Mouse (Mus musculus) olfactory bulb, adult 2 months (tissue): ENCODE data around the gene Cadm1. TPM values are rescaled to one million over a fixed set of nuclear protein-coding genes. Genes with fewer than 3 reads are reported as not detected.

Experiments used
- H3K27ac ChIP-seq: fragments of 200-500 bp; 2 replicates; pipeline ENCODE4 v1.5.1; 2012; ENCODE audit warnings: low read depth, low read length; ENCODE audit not compliant: insufficient read depth
- H3K4me1 ChIP-seq: fragments of 200-500 bp; 2 replicates; pipeline ENCODE4 v1.6.1; 2012; ENCODE audit warnings: low read length; ENCODE audit not compliant: control insufficient read depth, insufficient read depth
- H3K4me3 ChIP-seq: fragments of 200-500 bp; 2 replicates; pipeline ENCODE4 v1.5.1; 2012; ENCODE audit warnings: mild to moderate bottlenecking, low read depth, low read length, moderate library complexity; ENCODE audit not compliant: insufficient read depth
- CTCF ChIP-seq: fragments of 200-500 bp; IDR thresholded peaks from 2 replicates; pipeline ENCODE4 v1.5.1; 2012; ENCODE audit warnings: low read depth, mild to moderate bottlenecking, low read length, moderate library complexity; ENCODE audit not compliant: insufficient read depth
- POLR2A ChIP-seq: fragments of 200-500 bp; IDR thresholded peaks from 2 replicates; pipeline ENCODE4 v1.6.1; 2012; ENCODE audit warnings: mild to moderate bottlenecking, low read depth, low read length, moderate library complexity; ENCODE audit not compliant: insufficient read depth
- WGBS: fragments of 180-500 bp; shearing (Covaris S2); methylation state at CpG from one replicate; pipeline ENCODE4 v1.1.7; 2018; 5-methylcytosine and 5-hydroxymethylcytosine counted together
- polyA plus RNA-seq: library from polyadenylated mRNA; stranded (reverse); fragments of >200 nt; gene quantifications from 2 replicates; pipeline ENCODE4 v1.2.4, GENCODE M21; 2012; ENCODE audit warnings: low replicate concordance; ENCODE audit not compliant: missing spikeins, insufficient read depth, insufficient read length

Gene Cadm1
- polyA plus RNA-seq, 1 experiment: not detected

DNA sequence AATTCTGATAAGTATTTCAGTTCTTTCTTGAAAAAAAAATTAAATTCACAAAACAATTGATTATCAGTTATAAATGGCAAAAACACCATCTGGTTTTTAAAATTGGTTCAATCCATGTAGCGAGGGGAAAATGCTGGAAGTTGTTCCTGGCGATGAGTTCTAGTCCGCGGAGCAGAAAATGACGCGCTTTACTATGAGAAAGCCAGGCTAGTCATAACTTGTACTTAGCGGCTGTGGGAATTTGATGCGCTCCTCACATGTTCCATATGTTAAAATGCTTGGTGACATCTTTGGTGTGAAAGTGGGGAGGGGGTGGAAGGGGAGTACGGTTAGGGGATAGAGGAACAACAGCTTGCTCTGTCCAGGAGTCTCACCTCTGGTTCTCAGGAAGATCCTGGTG is 2.7 kb upstream of the Cadm1 start:
- Histone ChIP-seq H3K27ac (no peak overlapping the region), H3K4me3 (no peak overlapping the region), H3K4me1 (peaks cover 2% of the 10 kb centered on the region)
- 96% methylated on average over 9 of the region's 9 CpGs for WGBS
- TF ChIP-seq POLR2A (no peak), CTCF (no peak)

DNA sequence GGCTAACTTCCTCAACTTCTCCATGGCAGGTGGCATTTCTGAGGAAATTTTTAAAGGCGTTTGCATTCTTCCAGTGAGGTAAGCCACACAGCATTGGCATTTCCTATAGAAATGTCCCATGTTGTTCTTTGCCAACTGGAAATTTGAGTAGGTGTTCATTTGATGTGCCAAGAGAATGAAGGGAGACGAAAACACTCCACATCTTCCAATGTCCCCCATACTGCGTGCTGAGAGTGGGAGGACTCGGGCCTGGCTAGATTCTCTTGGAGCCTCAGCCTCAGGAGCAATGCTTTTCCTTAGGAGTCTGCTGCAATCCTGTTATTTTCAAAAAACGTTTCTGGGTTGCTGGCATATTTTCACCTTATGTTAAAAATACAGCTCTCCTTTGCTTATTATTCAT is 2.2 kb upstream of the Cadm1 start:
- no peak for TF ChIP-seq POLR2A
- no peak for TF ChIP-seq CTCF
- 92% methylated on average over 5 of the region's 5 CpGs for WGBS
- no peak overlapping the region for H3K4me3 ChIP-seq
- H3K27ac ChIP-seq: no peak overlapping the region
- peaks cover 3% of the 10 kb centered on the region for H3K4me1 ChIP-seq

DNA sequence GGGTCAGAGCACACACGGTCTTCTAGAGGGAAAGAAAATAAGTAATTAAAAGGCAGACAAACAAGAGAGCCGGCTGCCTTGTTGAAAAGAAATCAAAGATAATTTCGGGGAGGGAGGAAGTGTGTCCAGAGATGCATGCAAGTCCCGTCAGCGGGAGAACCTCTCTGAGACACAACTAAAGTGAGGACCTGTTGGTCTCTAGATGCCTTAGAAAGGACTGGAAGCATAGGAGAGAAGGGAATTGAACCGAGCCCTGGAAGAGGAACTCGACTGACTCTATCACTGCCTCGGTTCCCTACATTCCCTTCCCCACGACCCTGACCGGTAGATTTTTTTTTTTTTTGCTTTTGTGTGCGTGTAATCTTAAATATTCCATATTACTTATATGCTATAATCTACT is 791 bp upstream of the Cadm1 start:
- peaks cover 3% of the 10 kb centered on the region for H3K4me1 ChIP-seq
- H3K27ac ChIP-seq: no peak overlapping the region
- TF ChIP-seq CTCF (no peak), POLR2A (no peak)
- H3K4me3 ChIP-seq: no peak overlapping the region
- WGBS: 16% methylated on average over 11 of the region's 11 CpGs

DNA sequence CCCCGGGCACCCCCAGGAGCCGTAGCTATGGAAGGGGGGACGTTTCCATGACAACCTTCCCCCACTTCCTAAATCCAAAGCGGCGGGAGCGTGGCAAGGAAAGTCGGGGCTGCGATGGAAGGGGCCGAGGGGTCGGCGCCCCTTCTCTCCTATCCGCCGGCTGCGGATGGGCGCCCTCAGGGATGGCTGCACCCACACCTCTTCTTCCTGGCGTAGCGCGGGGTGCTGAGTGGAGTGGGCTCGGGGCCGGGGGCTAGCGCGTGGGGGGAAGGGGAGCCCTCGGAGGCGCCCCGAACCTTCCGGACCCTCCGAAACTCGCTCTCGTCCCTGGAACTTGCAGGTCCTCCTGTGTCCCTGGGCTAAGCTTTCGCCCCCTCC is 560 bp downstream of the Cadm1 start:
- peaks cover 5% of the 10 kb centered on the region for H3K4me1 ChIP-seq
- H3K4me3 ChIP-seq: peak overlapping the region; percentile 67
- no peak for TF ChIP-seq POLR2A
- TF ChIP-seq CTCF: no peak
- 1% methylated on average over 28 of the region's 30 CpGs for WGBS
- H3K27ac ChIP-seq: peak overlapping the region; percentile 67; the same call in 1 of the 2 replicates

DNA sequence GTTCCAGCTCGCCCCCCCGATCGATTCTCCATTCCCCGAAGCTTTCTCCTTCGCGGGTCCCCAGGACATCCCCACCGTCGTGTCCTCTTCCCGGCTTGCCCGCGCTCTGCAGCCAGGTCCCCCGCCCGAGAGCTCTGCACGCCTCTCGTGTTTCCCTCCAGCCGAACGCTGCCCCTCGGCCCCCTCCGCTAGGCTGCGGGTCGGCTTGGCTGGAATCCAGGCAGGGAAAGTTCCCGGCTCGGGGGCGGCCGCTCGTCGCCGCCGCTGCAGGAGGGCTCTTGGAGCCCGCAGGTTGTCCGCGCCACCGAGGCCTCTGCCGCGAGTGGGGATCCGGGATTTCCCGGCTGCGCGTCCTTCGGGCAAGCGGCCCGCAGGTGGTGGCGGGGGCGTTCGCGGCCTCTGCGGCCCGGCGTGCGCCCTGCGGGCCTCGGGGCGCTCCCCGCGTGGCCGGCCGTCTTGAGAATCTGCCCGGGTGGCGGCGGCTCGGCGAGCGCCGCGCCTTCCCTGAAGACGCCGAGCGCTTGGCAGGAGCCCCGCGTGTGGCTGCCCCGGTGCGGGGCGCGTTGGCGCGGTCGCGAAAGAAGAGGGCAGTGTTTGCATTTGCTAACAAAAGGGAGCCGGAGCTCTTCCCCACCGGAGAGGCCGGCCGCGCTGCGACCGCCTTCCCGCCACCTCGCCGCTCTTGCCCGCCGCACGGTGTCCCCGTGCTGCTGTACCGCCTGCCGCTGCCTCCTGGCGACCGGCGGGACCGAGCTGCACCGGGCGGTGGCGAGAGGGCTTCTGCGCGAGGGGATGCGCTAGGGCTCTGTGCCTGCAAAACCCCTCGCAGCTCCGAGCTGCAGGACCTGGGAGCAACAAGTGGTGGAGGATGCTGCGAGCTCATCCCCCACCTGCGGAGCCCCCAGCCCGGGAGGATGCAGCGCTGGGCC is 1.2 kb downstream of the Cadm1 start:
- WGBS: under 1% methylated on average over 109 of the region's 110 CpGs
- Histone ChIP-seq H3K27ac (0 out of 2 replicates have a peak overlapping the region, but pooled peaks have one; percentile 1), H3K4me1 (peaks cover 5% of the 10 kb centered on the region), H3K4me3 (peak overlapping the region; percentile 67)
- TF ChIP-seq CTCF (no peak), POLR2A (no peak)

DNA sequence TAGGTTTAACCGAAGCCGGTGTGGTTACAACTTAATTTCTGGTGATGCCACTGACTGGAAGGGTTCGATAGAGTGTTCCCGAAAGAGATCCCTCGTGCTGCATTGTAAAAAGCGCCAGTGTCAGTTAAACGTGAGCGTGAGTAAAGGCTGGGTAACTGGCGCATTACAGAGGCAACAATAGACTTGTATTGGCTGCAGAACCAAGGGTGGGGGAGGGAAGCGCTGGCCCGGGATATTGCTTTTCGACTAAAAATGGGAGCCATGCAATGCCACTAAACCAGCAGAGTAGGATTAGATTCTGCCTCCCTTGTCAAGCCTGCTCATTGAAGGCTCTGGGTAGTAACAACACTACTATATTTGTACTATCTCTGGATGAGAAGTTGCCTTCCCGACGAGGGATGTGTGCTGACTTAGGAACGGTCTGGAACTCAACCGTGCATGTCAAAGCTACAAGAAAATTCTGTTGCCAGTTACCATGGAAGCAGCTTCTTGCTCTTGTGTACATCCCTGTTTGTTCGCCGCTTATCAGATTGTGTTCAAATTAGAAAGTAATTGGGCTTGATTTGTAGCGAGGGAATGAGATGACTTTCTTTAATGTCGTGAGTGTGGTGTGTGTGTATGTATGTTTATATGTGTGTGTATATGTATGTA is 2.4 kb downstream of the Cadm1 start:
- 4% methylated on average over 20 of the region's 20 CpGs for WGBS
- Histone ChIP-seq H3K4me3 (peak overlapping the region; percentile 67), H3K27ac (no peak overlapping the region), H3K4me1 (peaks cover 5% of the 10 kb centered on the region)
- TF ChIP-seq POLR2A (no peak), CTCF (no peak)

DNA sequence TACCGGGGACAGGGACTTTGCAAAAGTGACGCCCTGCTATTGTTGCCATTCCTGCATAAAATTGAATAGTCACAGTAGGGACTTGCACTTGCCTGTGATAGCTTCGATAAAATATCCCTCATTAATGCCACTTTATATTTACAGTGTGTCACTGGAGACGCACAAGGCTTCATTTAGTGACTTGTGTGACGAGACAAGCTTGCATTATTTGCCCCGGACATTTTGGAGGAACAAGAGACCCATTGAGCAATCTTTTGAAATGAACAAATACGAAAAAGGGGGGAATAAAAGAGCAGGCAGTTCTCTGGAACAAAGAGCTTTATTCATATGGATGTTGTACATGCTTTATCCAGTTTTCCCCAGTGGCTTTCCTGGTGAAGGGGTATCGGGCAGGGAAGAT is 3.5 kb downstream of the Cadm1 start:
- 64% methylated on average over 8 of the region's 8 CpGs for WGBS
- H3K4me3 ChIP-seq: no peak overlapping the region
- H3K4me1 ChIP-seq: peaks cover 5% of the 10 kb centered on the region
- TF ChIP-seq CTCF: no peak
- no peak for TF ChIP-seq POLR2A
- no peak overlapping the region for H3K27ac ChIP-seq

DNA sequence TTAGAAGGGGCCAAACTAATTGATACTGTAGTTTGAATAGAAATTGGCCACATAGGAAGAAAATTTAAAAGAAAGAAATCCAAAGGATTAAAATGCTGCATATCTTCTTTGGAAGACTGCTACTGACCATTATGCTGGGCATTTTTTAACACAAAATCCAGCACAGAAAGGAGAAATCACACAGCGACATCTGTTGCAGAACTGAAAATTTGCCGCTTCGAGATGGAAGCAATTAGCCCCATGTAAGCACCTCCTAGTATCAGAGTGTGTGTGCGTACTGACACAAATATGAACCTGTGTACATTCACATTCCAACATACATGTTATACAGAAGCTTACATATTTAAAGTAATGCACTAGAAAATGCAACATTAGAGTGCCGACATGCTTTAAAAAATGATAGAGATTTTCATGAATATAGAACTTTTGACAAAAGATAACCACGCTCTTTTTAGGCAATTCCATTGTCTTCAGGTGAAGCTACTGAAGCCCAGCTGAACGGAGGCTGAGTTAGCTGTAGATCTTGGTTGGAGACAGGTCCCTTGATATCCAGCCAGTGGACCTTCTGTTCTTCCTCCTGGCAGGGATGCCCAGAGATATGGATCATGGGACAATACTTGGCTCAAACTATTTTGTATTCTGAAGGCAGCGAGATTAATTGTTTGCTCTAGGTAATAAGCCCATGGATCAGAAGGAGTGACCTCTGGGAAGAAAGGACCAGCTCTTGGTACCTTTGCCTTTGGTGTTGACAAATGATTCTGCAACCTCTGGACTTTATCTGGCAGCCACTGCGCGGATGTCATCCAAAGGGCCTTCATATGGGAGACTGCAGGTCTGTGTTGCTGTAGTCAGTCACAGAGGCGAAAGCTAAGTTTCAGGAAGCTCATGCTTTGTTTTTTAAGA is 4.9 kb downstream of the Cadm1 start:
- H3K27ac ChIP-seq: no peak overlapping the region
- H3K4me1 ChIP-seq: peaks cover 8% of the 10 kb centered on the region
- H3K4me3 ChIP-seq: no peak overlapping the region
- no peak for TF ChIP-seq CTCF
- WGBS: 94% methylated on average over 11 of the region's 11 CpGs
